12 mouse cellular contexts compared by ENCODE assay signal in genomic region chr2:70562981-70563671, GRCm38 (mm10). TPM values are rescaled to one million over a fixed set of nuclear protein-coding genes. Genes with fewer than 3 reads are reported as not detected.
DNase-seq lines count a peak whose midpoint lies in the region; ATAC-seq and TF ChIP-seq lines count a peak whose summit lies in the region.
"Had no signal": no experiment of that assay in that cellular context is flagged by ENCODE, and none has a peak within 500 bp of the region (broad histone marks: within the 10 kb centered on the region; RNA-seq: fewer than 3 reads in every experiment).

No protein-coding gene starts in this region.

- TF ChIP-seq POLR2A in olfactory bulb, adult 2 months (IDR thresholded peaks at IDR 0.05; ENCODE audit: insufficient read depth, low read depth, low read length), result peak; percentile 32; the same call in 1 of the 2 replicates

- ATAC-seq in hindbrain, postnatal 0 days, result no peak

- H3K4me2 ChIP-seq in hindbrain, postnatal 0 days (ENCODE audit: low read depth, low read length), result peak overlapping the region; percentile 59

- H3K27ac ChIP-seq in left cerebral cortex, adult 2 months, result peak overlapping the region; percentile 57
- H3K27ac ChIP-seq in hindbrain, postnatal 0 days, result peak overlapping the region; percentile 85
- H3K27ac ChIP-seq in olfactory bulb, adult 2 months (ENCODE audit: insufficient read depth, low read depth, low read length), result peak overlapping the region; percentile 100

- intact Hi-C loops in left cerebral cortex, adult 2 months (cut with DNase I), result loop anchor here (1.0 to 5.0 kb wide), 3 partner anchors 303 to 979 kb away; partner anchors contain the start of gene Dlx1
- intact Hi-C loops in left cerebral cortex, postnatal 14 days (cut with DNase I), result no loop called here

- peak overlapping the region; percentile 56 for H3K9ac ChIP-seq in hindbrain, postnatal 0 days (replicated peaks; ENCODE audit: low read length)

- TF ChIP-seq CTCF in left cerebral cortex, adult 2 months (IDR thresholded peaks at IDR 0.05), result no peak
- no peak for TF ChIP-seq CTCF in hindbrain, postnatal 0 days (IDR thresholded peaks at IDR 0.05; ENCODE audit: low read depth)
- no peak for TF ChIP-seq CTCF in olfactory bulb, adult 2 months (IDR thresholded peaks at IDR 0.05; ENCODE audit: insufficient read depth, low read depth, low read length)

- H3K36me3 ChIP-seq in hindbrain, postnatal 0 days (ENCODE audit: insufficient read depth, low read length), result no peaks in the 10 kb centered on the region

- WGBS in hindbrain, postnatal 0 days, result 1% methylated on average over 38 of the region's 40 CpGs
- under 1% methylated on average over 39 of the region's 40 CpGs for WGBS in olfactory bulb, adult 2 months

- H3K27me3 ChIP-seq in hindbrain, postnatal 0 days (ENCODE audit: insufficient read depth, low read length), result peaks cover 42% of the 10 kb centered on the region; the same call in 1 of the 2 replicates

- peak overlapping the region; percentile 42 for H3K4me3 ChIP-seq in left cerebral cortex, adult 2 months
- peak overlapping the region; percentile 48 for H3K4me3 ChIP-seq in hindbrain, postnatal 0 days (ENCODE audit: low read length)
- H3K4me3 ChIP-seq in olfactory bulb, adult 2 months (ENCODE audit: insufficient read depth, low read depth, low read length), result peak overlapping the region; percentile 96

- peak; percentile 20 for DNase-seq in adrenal gland, adult 2 months
- no peak for DNase-seq in adrenal gland, postnatal 25 days
- no peak for DNase-seq in left cerebral cortex, adult 2 months (ENCODE audit: extremely low spot score in 1 of 2, low spot score in 2 of 2)
- DNase-seq in left cerebral cortex, postnatal 14 days (ENCODE audit: low spot score in 2 of 2), result no peak
- peak; percentile 40 for DNase-seq in hindbrain, postnatal 0 days (ENCODE audit: low spot score)
- no peak for DNase-seq in spleen, postnatal 10 days (ENCODE audit: low spot score in 2 of 2)
- no peak for DNase-seq in thymus, postnatal 0 days (ENCODE audit: low spot score)
- DNase-seq: gastrocnemius, postnatal 14 days; right cerebral cortex, postnatal 4 days had no signal

- H3K4me1 ChIP-seq in hindbrain, postnatal 0 days (ENCODE audit: insufficient read depth, low read length), result peaks cover 4% of the 10 kb centered on the region; the same call in 1 of the 2 replicates
- peaks cover 14% of the 10 kb centered on the region for H3K4me1 ChIP-seq in olfactory bulb, adult 2 months (ENCODE audit: control insufficient read depth, insufficient read depth, low read length)

- H3K9me3 ChIP-seq in hindbrain, postnatal 0 days (ENCODE audit: low read length), result no peaks in the 10 kb centered on the region

RNA-seq across cellular contexts. Expression of gene Gad1, which starts 10.3 kb away (rescaled TPM):
- 1 to 10 TPM; 4.2 to 9.5 TPM for total RNA-seq in adrenal gland, adult 2 months (2021)
- polyA plus RNA-seq in adrenal gland, adult 2 months (2012; rRNA removed), result 4.2 and 8.0 TPM in 2 replicates
- total RNA-seq in adrenal gland, postnatal 25 days (2021), result 0.94 and 1.5 TPM in 2 replicates
- total RNA-seq in left cerebral cortex, adult 2 months (2021), result 100 to 1,000 TPM; 374 to 427 TPM
- total RNA-seq in left cerebral cortex, postnatal 14 days (2021), result 100 to 1,000 TPM; 228 TPM
- 106 and 113 TPM in 2 replicates for total RNA-seq in hindbrain, postnatal 0 days (2014; rRNA removed)
- polyA plus RNA-seq in hindbrain, postnatal 0 days (2015; fragmentation: Nextera tagmentation; extraction: Ambion mirVana), result 108 and 113 TPM in 2 replicates
- 475 and 527 TPM in 2 replicates for polyA plus RNA-seq in olfactory bulb, adult 2 months (2012; ENCODE audit: insufficient read depth, insufficient read length, low replicate concordance, missing spikeins)
- 0.29 and 0.49 TPM in 2 replicates for polyA plus RNA-seq in thymus, postnatal 0 days (2015; fragmentation: Nextera tagmentation; extraction: Ambion mirVana)

RNA-seq across cellular contexts. Expression of gene Erich2, which starts 54.5 kb away (rescaled TPM):
- under 1 TPM in 1 of 2 experiments, not detected in 1; 0.17 TPM for total RNA-seq in adrenal gland, adult 2 months (2021)
- 0.10 and 0.15 TPM in 2 replicates for polyA plus RNA-seq in adrenal gland, adult 2 months (2012; rRNA removed)
- total RNA-seq in adrenal gland, postnatal 25 days (2021), result 1.6 TPM in 1 of 2 replicates, not detected in the other
- total RNA-seq in left cerebral cortex, adult 2 months (2021), result under 1 TPM in 1 of 2 experiments, not detected in 1; 0.38 TPM
- total RNA-seq in left cerebral cortex, postnatal 14 days (2021), result 1 to 10 TPM; 1.0 to 1.1 TPM
- 0.43 and 1.8 TPM in 2 replicates for total RNA-seq in hindbrain, postnatal 0 days (2014; rRNA removed)
- 6.3 and 7.1 TPM in 2 replicates for polyA plus RNA-seq in hindbrain, postnatal 0 days (2015; fragmentation: Nextera tagmentation; extraction: Ambion mirVana)
- polyA plus RNA-seq in olfactory bulb, adult 2 months (2012; ENCODE audit: insufficient read depth, insufficient read length, low replicate concordance, missing spikeins), result not detected in 2 replicates
- 0.27 and 0.31 TPM in 2 replicates for polyA plus RNA-seq in thymus, postnatal 0 days (2015; fragmentation: Nextera tagmentation; extraction: Ambion mirVana)
- total RNA-seq: adrenal gland, postnatal 14 days; gastrocnemius, postnatal 14 days had no signal
- polyA plus RNA-seq: liver, embryonic 16.5 days had no signal

Comparison
In these comparisons a context has a peak if more than half of its experiments do, and no peak if none do; other contexts are left out.
1. DNase-seq: peak in adrenal gland, adult 2 months (single experiment) and hindbrain, postnatal 0 days (single experiment); none in adrenal gland, postnatal 25 days (single experiment), left cerebral cortex, adult 2 months (0 of 2), left cerebral cortex, postnatal 14 days (0 of 2), spleen, postnatal 10 days (0 of 2) and thymus, postnatal 0 days (single experiment).
2. H3K4me3 ChIP-seq: peak in every context shown above with its lines; median percentile 96 in olfactory bulb, adult 2 months; 48 in hindbrain, postnatal 0 days; 42 in left cerebral cortex, adult 2 months.
3. RNA of gene Gad1, which starts 10.3 kb away (total RNA-seq): 374 to 427 TPM in left cerebral cortex, adult 2 months, 228 TPM in left cerebral cortex, postnatal 14 days and 106 to 113 TPM in hindbrain, postnatal 0 days; 4.2 to 9.5 TPM in adrenal gland, adult 2 months and 0.94 to 1.5 TPM in adrenal gland, postnatal 25 days; every median in the first group is over 10 times any median in the second.
4. Peak in every context shown above with its lines, with median percentiles within 50 percentile points of each other: H3K27ac ChIP-seq.